Mouse (Mus musculus) heart, postnatal 25 days (tissue): Measurements from ENCODE around the gene Baz2a. TPM values are rescaled to one million over a fixed set of nuclear protein-coding genes. Genes with fewer than 3 reads are reported as not detected.
"Not testable (repeated sequence)": the region's sequence is repeated elsewhere in the genome, so short reads cannot be mapped to it uniquely, and the experiment has no call there.

Experiments used
- DNase-seq: peaks from one replicate; pipeline ENCODE4 v3.0.0; 2022; ENCODE audit warnings: low spot score
- intact Hi-C: fragments of 180-260 bp; cut with DNase I; formaldehyde crosslinking; loops from one replicate; pipeline ENCODE4 v1.15.1; 2025
- total RNA-seq, 2 experiments: library from RNA; stranded (reverse); gene quantifications; 2 replicates each; pipeline ENCODE4 v1.2.3; 2021

The Baz2a gene
- total RNA-seq, result 10 to 100 TPM; 20.0 to 24.4 TPM

DNA sequence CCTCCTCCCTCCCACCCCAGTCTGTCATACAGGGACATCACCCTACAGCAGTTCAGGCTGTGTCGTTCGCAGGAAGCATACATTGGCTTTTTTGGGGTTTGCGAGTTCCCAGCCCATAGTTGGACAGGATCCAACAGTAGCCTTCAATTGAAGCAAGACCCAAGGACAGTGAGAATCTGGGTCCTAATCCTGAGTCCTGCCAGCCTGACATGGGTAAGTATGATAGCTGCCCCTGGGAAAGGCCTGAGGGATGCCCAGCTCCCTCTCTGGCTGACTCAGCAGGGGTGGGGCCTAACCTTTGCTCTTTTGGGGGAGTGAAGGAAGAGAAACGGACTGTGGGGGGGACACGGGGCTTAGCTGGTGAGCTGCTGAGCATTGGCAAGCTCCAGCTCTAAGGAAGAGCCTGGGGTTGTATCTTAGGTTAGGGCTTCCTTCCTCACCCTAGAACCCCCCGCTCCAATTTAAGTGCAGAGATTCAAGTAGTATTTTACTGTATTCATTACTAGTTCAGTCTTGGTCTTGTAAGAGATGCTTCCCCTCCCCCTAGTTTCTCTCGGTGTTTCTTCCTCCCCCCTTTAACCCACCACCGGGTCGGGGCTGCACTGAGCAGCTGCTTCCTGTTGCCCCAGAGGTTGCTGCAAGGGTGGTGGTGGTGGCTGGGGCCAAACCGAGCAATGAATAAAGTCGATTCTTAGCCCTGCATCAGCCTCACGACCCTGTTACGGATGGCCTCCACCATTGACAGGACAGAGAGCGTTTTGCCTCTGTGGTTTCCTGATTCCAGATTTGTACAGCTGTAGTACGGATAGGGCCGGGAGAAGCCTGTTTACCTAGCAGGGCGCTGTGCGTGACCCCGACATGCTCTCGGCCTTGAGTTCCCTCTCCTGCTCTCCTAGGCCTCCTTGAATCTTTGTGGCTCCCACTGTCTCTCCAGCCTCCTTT lies at the start of gene Baz2a:
Baz2a (plus strand) TSS at position 14 of the 942 bp plus-strand sequence.
- intact Hi-C loops, result loop anchor here (1.0 kb wide), 1 partner anchor 96 kb away; no protein-coding TSS in a partner anchor
- peak; percentile 30 for DNase-seq

DNA sequence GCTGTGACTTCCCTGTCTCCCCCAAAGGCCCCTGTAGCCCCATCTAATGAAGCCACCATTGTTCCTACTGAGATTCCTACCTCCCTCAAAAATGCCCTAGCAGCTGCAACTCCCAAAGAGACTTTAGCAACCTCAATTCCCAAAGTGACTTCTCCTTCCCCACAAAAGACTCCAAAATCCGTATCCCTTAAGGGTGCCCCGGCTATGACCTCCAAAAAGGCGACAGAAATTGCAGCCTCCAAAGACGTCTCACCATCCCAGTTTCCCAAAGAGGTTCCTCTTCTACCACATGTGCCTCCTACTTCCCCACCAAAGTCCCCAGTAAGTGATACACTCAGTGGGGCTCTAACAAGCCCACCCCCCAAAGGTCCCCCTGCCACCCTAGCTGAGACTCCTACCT lies 49.7 kb upstream of the Baz2a start:
- intact Hi-C loops, result no loop called here
- DNase-seq, result no peak

DNA sequence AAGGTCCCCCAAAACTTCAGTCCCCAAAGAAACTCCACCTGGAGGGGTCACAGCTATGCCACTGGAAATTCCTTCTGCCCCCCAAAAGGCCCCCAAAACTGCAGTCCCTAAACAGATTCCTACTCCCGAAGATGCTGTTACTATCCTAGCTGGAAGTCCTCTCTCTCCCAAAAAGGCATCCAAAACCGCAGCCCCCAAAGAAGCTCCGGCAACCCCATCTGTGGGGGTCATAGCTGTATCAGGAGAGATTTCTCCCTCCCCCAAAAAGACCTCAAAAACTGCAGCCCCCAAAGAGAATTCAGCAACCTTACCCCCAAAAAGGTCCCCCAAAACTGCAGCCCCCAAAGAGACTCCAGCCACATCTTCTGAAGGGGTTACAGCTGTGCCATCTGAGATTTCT lies 48.9 kb upstream of the Baz2a start:
- intact Hi-C loops, result no loop called here
- DNase-seq, result no peak

DNA sequence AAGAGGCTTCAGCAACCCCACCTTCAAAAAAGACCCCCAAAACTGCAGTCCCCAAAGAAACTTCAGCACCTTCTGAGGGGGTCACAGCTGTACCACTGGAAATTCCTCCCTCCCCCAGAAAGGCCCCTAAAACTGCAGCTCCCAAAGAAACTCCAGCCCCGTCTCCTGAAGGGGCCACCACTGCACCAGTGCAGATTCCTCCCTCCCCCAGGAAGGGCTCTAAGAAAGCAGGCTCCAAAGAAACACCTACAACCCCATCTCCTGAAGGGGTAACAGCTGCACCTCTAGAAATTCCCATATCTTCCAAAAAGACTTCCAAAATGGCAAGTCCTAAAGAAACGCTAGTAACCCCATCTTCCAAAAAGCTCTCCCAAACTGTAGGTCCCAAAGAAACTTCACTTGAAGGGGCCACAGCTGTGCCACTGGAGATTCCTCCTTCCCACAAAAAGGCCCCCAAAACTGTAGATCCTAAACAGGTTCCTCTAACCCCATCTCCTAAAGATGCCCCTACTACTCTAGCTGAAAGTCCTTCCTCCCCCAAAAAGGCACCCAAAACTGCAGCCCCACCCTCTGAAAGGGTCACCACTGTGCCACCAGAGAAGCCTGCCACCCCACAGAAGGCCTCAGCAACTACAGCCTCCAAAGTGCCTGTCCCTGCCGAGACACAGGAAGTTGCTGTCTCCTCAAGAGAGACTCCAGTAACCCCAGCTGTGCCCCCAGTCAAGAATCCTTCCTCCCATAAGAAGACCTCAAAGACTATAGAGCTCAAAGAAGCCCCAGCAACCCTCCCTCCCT lies 48.1 kb upstream of the Baz2a start:
- no peak for DNase-seq
- intact Hi-C loops, result no loop called here

DNA sequence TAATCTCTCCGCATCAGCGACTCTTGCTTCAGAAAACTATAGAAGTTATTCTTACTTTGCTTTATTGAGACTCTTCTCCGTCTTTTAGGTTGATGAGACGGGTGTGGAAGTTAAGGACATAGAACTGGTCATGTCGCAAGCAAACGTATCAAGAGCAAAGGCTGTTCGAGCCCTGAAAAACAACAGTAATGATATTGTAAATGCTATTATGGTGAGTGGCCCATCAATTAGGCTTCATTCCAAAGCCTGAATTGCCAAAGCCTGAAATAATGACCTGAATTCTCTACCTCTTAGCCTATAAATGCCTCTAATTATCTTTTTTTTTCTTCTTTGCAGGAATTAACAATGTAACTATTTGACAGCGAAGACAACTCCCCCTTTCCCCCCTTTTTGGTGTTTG lies 43.2 kb upstream of the Baz2a start:
- DNase-seq, result no peak
- intact Hi-C loops, result no loop called here

DNA sequence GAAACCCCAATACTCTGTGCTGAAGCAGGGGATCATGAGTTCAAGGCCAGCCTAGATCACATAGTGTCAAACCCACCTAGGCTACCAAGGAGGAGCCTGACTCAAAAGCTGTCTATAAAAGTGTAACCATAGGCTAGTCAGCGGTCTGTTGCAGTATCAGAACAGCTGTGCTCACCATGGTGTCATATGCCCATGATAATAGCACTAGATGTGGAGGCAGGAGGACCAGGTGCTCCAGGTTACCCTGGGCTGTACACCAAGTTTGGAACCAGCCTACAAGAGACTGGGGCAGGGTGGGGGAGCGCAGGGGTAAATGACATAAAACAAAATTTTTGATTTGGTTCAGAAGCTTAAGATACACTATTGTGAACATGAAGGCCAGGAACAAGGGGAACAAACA lies 41.6 kb upstream of the Baz2a start:
- intact Hi-C loops, result no loop called here
- no peak for DNase-seq

DNA sequence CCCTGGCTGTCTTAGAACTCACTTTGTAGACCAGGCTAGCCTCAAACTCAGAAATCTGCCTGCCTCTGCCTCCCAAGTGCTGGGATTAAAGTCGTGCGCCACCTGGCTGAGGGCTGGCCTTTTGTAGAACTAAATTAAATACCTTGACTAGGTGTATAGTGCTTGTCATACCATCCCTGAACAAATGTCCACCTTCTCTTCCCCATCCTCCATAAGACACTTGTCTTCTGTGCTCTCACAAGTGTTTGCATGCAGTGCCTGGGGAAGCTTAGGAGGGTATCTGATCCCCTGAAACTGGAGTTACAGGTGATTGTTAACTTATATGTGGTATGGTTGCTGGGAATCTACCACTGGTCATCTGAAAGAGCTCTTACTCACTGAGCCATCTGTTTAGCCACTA lies 41.0 kb upstream of the Baz2a start:
- intact Hi-C loops, result no loop called here
- DNase-seq, result no peak

DNA sequence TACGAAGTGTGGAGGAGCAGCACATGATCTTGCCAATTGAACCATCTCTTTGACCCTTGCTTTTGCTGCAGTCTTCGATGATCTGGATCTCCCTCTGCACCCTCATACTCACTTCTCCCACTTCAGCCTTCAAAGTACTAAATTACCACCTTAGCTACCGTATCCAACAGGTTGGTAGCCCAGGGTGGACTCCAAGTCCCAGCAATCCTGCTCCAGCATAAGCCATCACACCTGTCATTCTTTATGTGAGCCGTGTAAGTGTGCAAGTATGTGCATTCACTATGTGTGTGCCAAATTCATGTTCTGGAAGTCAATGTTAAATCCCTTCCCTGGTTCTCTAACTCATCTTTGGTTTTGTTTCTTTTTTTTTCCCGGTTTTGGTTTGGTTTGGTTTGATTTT lies 39.8 kb upstream of the Baz2a start:
- intact Hi-C loops, result no loop called here

DNA sequence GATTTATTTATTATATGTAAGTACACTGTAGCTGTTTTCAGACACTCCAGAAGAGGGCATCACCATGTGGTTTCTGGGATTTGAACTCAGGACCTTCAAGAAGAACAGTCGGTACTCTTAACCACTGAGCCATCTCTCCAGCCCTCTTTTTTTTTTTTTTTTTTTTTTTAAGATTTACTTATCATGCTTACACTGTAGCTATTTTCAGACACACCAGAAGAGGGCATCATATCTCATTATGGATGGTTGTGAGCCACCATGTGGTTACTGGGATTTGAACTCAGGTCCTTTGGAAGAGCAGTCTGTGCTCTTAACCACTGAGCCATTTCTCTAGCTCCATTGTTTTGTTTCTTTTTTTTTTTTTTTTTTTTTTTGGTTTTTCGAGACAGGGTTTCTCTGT lies 39.2 kb upstream of the Baz2a start:
- DNase-seq, intact Hi-C loops: not testable (repeated sequence)

More for the DNA sequence above, 39.8 kb upstream of the Baz2a start:
- no peak for DNase-seq

DNA sequence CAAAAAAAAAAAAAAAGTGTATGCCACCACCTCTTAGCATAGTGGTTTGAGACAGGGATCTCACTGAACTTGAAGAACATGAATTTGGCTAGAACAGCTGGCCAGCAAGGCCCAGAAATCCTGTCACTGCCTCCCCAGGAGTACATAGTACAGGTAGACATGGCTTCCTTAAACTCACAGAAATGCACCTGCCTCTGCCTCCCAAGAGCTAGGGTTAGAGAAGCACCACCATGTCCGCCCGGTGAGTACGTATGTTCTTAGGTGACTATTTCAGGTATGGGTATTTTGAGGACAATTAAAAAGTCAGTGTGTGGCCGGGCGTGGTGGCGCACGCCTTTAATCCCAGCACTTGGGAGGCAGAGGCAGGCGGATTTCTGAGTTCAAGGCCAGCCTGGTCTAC lies 38.4 kb upstream of the Baz2a start:
- intact Hi-C loops, result no loop called here
- no peak for DNase-seq

DNA sequence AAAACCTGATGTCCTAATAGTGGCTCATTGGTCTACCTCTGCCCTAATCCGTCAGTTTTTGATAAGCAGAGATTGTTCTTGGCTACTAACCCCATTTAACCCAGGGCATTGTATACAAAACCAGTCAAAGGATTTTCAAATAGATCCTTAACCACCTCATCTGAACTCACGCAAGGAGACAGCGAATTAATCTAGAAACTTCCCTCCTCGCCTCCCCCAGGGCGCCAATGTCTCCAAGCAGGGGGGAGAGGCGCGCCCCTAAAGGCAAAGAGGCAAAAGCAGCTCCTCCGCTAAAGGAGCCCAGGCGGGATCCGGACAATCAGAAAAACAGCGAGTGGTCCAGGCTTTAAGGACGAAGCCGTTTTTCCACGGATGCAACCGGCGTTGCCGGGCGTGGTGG lies 33.2 kb upstream of the Baz2a start:
- DNase-seq, result no peak
- intact Hi-C loops, result no loop called here

DNA sequence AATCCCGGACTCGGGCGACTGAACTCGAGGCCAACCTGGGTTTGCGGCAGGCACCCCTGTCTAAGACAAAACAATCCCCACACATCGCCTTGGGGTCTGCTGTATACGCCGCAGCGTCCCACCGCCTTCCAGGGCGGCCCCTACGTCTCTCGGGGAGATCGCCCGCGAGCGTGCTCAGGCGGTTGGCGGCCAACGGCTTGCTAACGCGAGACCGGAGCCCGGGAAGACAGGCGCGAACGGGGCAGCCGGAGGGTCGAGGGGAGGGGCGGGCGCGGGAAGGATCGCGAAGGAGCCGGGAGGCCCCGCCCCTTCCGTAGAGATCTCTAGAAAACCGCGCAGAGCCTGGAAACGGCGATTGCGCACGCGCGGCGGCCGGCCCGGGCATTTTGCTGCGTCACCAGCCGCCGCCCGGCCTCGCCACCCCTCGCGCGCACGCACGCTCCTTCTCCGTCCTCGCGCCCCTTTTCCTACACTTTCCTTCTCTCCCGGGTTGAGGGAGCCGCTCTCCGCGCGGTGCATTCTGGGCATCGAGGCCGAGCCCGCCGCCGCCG lies 32.7 kb upstream of the Baz2a start, which contains the start of gene Ptges3:
Ptges3 (plus strand) TSS at position 354 of the 551 bp plus-strand sequence.
- DNase-seq, result peak; percentile 94
- intact Hi-C loops, result no loop called here

DNA sequence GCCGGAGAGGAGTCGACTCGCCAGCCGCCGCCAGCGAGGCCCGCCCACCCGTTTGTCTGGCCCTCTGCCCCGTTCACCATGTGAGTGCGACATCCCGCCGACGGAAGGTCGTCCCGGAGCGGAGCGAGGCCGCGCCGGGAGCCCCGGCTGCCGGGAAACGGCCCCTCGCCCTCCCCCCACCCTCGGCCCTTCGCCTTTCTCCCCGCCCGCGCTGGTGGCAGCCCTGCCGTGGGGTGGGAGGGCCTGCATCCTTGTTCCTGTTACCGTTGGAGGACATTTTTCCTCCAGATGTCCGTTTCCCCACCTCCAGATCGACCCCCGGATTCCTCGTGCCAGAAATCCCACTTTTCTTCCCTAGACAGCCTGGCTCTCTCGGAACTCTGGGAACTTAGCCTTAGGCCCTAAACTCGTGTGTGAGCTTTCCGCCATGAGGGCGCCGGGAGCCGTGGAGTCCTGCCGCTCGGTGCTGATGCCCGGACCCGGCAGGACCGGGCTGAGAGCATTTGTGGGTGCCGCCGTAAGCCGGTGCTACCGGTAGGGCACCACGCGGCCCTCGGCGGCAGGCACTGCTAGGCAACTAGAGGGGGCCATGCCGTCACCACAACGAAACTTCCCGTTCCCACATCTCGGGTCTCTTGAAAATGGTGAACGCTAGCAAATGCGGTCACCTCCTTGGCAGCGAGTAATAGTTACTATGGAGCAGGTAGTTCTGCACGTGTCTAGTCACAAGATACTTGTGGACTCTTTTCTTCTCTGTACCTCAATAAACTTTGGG lies 32.0 kb upstream of the Baz2a start:
- peak; percentile 21 for DNase-seq
- intact Hi-C loops, result no loop called here

DNA sequence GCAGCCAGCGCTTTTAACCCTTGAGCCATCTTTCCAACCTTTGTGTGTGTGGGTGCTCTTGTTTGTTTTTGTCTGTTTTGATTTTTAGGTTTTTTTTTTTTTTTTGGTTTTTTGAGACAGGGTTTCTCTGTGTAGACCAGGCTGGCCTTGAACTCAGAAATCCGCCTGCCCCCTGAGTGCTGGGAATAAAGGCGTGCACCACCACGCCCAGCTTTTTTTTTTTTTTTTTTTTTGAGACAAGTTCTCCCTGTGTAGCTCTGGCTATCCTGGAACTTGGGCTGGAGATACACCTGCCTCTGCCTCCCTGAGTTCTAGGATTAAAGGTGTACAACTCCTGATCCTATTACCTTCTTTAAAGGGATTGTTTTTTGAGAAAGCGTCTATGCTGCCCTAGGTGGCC lies 30.3 kb upstream of the Baz2a start:
- intact Hi-C loops, result no loop called here
- no peak for DNase-seq

DNA sequence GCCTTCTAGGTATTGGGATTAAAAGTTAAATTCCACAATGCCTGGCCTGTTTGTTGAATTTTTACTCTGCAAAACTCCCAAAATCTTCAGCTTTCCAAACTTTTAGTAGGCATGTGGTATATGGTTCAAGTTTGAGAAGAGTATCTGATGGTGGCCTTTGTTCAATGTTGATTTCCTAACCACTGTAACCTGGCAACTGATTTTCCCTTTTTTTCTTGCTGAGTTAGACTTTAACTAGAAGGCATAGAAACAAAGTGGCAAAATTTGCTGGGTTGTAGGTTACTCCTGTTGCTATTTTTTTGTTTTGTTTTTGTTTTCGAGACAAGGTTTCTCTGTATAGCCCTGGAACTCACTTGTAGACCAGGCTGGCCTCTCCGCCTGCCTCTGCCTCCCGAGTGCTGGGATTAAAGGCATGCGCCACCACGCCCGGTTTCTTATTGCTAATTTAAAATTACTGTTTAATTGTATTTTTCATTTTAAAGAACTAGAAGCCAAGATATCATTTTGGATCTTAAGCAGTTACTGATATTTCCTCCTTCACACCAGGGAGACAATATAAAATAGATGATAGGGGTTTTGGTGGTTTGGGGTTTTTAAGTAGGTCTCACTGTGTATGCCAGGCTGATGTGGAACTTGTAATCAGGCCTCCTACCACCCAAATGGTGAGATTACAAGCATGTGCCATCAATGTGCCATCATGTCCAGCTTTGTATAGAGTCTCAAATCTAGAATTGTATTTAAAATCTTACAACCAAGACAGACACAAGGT lies 29.0 kb upstream of the Baz2a start:
- intact Hi-C loops, result no loop called here
- DNase-seq, result no peak

DNA sequence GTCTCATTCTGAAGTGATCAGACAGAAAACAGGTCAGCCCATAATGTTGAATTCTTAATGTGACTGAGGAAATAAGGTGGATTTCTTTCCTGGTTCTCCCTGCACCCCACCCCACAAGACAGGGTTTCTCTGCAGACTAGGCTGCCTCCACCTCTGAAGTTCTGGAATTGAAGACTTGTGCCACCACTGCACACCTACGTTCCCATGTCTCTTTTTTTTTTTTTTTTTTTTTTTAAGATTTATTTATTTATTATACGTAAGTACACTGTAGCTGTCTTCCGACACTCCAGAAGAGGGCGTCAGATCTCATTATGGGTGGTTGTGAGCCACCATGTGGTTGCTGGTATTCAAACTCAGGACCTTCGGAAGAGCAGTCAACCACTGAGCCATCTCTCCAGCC lies 25.3 kb upstream of the Baz2a start:
- intact Hi-C loops, result no loop called here
- no peak for DNase-seq

DNA sequence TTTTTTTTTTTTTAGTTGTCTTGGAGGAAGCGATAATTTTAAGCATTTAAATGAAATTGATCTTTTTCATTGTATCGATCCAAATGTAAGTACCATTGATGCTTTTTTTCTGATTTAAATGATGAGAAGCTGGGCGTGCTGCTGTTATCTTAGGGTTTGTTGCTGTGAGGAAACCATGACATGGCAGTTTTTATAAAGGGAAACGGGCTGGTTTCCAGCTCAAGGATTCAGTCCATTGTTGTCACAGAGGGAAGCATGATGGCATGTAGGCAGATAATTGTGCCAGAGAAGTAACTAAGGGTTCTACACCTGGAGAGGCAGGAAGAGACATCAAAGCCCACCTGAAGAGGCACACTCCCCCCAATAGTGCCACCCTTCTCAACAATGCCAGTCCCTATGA lies 22.2 kb upstream of the Baz2a start:
- intact Hi-C loops, result no loop called here
- no peak for DNase-seq

DNA sequence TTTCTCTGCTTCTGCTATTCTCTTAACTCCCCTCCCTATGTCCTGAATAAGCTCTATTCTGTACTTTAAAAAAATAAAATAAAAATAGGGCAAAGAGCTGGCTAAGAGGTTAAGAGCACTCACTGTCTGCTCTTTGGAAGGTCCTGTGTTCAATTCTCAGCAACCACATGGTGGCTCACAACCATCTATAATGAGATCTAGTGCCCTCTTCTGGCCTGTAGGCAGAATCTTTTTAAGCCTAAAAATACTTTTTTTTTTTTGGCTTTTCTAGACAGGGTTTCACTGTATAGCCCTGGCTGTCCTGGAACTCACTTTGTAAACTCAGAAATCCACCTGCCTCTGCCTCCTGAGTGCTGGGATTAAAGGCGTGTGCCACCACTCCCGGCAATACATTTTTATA lies 20.9 kb upstream of the Baz2a start:
- DNase-seq, intact Hi-C loops: not testable (repeated sequence)

DNA sequence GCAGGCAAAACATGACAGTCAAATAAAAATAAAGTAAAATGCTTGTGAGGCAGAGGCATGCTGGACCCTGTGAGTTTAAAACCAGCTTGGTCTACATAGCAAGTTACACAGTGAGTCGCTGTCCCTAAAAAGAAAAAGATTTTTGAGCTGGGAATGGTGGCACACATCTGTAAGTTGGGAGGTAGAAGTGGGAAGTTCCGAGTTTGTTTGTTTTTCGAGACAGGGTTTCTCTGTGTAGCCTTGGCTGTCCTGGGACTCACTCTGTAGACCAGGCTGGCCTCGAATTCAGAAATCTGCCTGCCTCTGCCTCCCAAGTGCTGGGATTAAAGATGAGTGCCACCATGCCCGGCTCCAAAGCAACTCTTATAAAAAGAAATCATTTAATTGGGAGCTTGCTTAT lies 13.1 kb upstream of the Baz2a start:
- DNase-seq, intact Hi-C loops: not testable (repeated sequence)
